Mouse (Mus musculus): Measurements from ENCODE around the gene Atoh8.

- no peak for TF ChIP-seq CTCF (IDR thresholded peaks at IDR 0.05; ENCODE audit: low read depth)
- no peak for TF ChIP-seq EP300 (IDR thresholded peaks at IDR 0.05; ENCODE audit: low read depth)
Measured at GRCm38 (mm10) chr6:72206021-72206420, 29.4 kb downstream of the Atoh8 start.
